Mouse (Mus musculus): ENCODE results near the gene Tenm4.

GRCm38 (mm10) chr7:96817030-96817674 is 646.1 kb downstream of the Tenm4 start:
- TF ChIP-seq EP300 (IDR thresholded peaks at IDR 0.05; ENCODE audit: low read depth) (no peak), CTCF (IDR thresholded peaks at IDR 0.05; ENCODE audit: low read depth) (no peak)

Data from liver, embryonic 14.5 days (tissue).